Mouse (Mus musculus) liver, embryonic 14.5 days (tissue): ENCODE measurements around the gene Nos1ap. TPM values are rescaled to one million over a fixed set of nuclear protein-coding genes. Genes with fewer than 3 reads are reported as not detected.

Experiments
- ATAC-seq: fragments of 200-750 bp; cut with Nextera tagmentation; 2 replicates; pipeline ENCODE4 v1.8.0; 2017; ENCODE audit warnings: moderate number of reproducible peaks, mild to moderate bottlenecking, moderate library complexity; ENCODE audit not compliant: insufficient read depth
- DNase-seq, 3 experiments: peaks; one replicate each; pipeline ENCODE4 v3.0.0-alpha.2; 2012 to 2013; ENCODE audit warnings: low read depth in 3 of 3, low spot score in 3 of 3
- H3K27ac ChIP-seq: fragments of 300-500 bp; sonication (generic); 2 replicates; pipeline ENCODE4 v1.5.1; 2014; ENCODE audit warnings: moderate library complexity, mild to moderate bottlenecking, control low read depth, inconsistent platforms
- H3K27me3 ChIP-seq: fragments of 300-500 bp; sonication (generic); 2 replicates; pipeline ENCODE4 v1.6.1; 2014; ENCODE audit warnings: mild to moderate bottlenecking, low read length, moderate library complexity; ENCODE audit not compliant: control insufficient read depth, insufficient read depth
- H3K36me3 ChIP-seq: fragments of 300-500 bp; sonication (generic); replicated peaks from 2 replicates; pipeline ENCODE4 v1.6.1; 2014; ENCODE audit warnings: low read depth; ENCODE audit not compliant: control insufficient read depth, insufficient read depth
- H3K4me1 ChIP-seq, 2 experiments: fragments of 200-500 bp in 1 of 2; fragments of 300-500 bp in 1 of 2; sonication (generic) in 1 of 2; replicated peaks; 2 replicates each; pipeline ENCODE4 v1.6.1; 2012 to 2014; ENCODE audit warnings: antibody characterized with exemption in 1 of 2, inconsistent platforms in 1 of 2, low read length in 1 of 2; ENCODE audit not compliant: control insufficient read depth in 2 of 2, insufficient read depth in 2 of 2
- H3K4me2 ChIP-seq: fragments of 300-500 bp; sonication (generic); 2 replicates; pipeline ENCODE4 v1.6.1; 2014; ENCODE audit warnings: low read depth, mild to moderate bottlenecking, control low read depth, moderate library complexity
- H3K4me3 ChIP-seq, 2 experiments: fragments of 200-500 bp in 1 of 2; fragments of 300-500 bp in 1 of 2; sonication (generic) in 1 of 2; 2 replicates each; pipeline ENCODE4 v1.5.1; 2012 to 2014; ENCODE audit warnings: low read depth in 2 of 2, low read length in 2 of 2, mild to moderate bottlenecking in 2 of 2, control low read depth in 1 of 2, inconsistent platforms in 1 of 2, moderate library complexity in 1 of 2; ENCODE audit not compliant: insufficient read depth in 1 of 2
- H3K9ac ChIP-seq: fragments of 300-500 bp; sonication (generic); replicated peaks from 2 replicates; pipeline ENCODE4 v1.6.1; 2014; ENCODE audit warnings: mild to moderate bottlenecking, control low read depth, moderate library complexity
- H3K9me3 ChIP-seq: fragments of 300-500 bp; sonication (generic); 2 replicates; pipeline ENCODE4 v1.6.1; 2016; ENCODE audit warnings: low read length, mixed read lengths; ENCODE audit not compliant: control insufficient read depth
- CTCF ChIP-seq: IDR thresholded peaks from 2 replicates; pipeline ENCODE4 v1.5.1; 2016; ENCODE audit warnings: antibody characterized with exemption, low read depth, control low read depth
- EP300 ChIP-seq: IDR thresholded peaks from 2 replicates; pipeline ENCODE4 v1.6.1; 2016; ENCODE audit warnings: antibody characterized with exemption, low read depth
- whole genome bisulfite sequencing: fragments of 180-500 bp; shearing (Covaris S2); extraction: QIAGEN DNeasy Blood & Tissue Kit; methylation state at CpG from one replicate; pipeline ENCODE4 v1.1.7; 2014; ENCODE audit not compliant: insufficient replicate concordance; 5-methylcytosine and 5-hydroxymethylcytosine counted together
- polyA plus RNA-seq, 2 experiments: library from polyadenylated mRNA; depleted of rRNA in 1 of 2; stranded (reverse) in 1 of 2; unstranded in 1 of 2; fragments of >200 nt; fragmentation: Nextera tagmentation in 1 of 2; extraction: Ambion mirVana in 1 of 2; gene quantifications; 2 replicates each; pipeline versions ENCODE4 v1.2.1 to v1.2.3; 2012 to 2014

Gene Nos1ap
- polyA plus RNA-seq, 2 experiments: 1.8 to 2.2 TPM

DNA sequence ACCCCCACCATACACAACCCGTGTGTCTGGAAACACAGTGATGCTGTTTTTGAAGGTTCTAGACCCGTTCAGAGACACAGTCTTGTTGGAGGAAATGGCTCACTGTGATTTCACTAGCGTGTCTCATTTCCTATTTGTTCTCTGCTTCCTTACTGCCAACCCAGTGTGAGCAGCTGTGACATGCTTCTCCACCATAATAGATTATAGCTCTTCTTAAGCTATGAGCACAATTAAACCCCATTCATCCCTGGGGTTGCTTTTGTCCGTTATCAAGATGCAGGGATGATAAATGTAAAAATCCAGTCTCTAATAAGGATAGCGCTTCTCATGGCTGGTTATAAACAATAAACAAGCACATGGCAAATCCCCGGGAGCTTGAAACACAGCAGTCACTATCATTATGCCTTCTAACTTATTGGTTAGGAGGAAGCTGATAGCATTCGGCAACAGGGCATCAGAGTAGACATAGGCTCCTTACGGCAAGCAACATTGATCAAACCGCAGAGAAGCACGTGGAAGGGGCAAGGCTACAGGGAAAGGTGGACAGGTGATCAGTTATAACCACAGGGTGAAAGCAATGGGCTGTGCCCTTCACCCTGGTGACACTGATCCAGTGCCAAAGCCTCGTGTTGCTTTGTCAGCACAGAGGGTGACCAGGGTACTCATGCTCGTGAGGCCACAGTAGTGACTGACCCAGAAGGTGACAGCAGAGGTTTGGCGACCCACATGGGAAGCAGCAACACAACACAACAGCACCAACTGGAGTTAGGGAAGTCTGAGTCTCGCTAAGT is 133.6 kb downstream of the Nos1ap start:
- ATAC-seq (no peak), DNase-seq (no peak)
- H3K9me3 ChIP-seq: no peaks in the 10 kb centered on the region
- peaks cover 0 to 3% of the 10 kb centered on the region in 2 experiments; a peak in 1 of 4 replicates for H3K4me1 ChIP-seq
- H3K36me3 ChIP-seq: no peaks in the 10 kb centered on the region
- no peaks in the 10 kb centered on the region for H3K27me3 ChIP-seq
- no peak overlapping the region for H3K4me3 ChIP-seq
- H3K9ac ChIP-seq: no peak overlapping the region
- H3K27ac ChIP-seq: no peak overlapping the region
- no peak overlapping the region for H3K4me2 ChIP-seq
- TF ChIP-seq EP300 (no peak), CTCF (no peak)
- WGBS: 67% methylated on average over 14 of the region's 14 CpGs

GRCm38 (mm10) chr1:170455387-170455786 is 134.3 kb downstream of the Nos1ap start:
- no peak overlapping the region for H3K4me2 ChIP-seq
- 60% methylated on average over 3 of the region's 3 CpGs for WGBS
- H3K9ac ChIP-seq: no peak overlapping the region
- H3K9me3 ChIP-seq: no peaks in the 10 kb centered on the region
- peaks cover 0 to 3% of the 10 kb centered on the region in 2 experiments; a peak in 1 of 4 replicates for H3K4me1 ChIP-seq
- no peak overlapping the region for H3K27ac ChIP-seq
- TF ChIP-seq CTCF (no peak), EP300 (no peak)
- no peaks in the 10 kb centered on the region for H3K36me3 ChIP-seq
- no peak for DNase-seq
- no peak overlapping the region for H3K4me3 ChIP-seq
- no peaks in the 10 kb centered on the region for H3K27me3 ChIP-seq
- ATAC-seq: no peak

GRCm38 (mm10) chr1:170453455-170453854 is 136.2 kb downstream of the Nos1ap start:
- H3K4me3 ChIP-seq: no peak overlapping the region
- no peak overlapping the region for H3K4me2 ChIP-seq
- DNase-seq (no peak), ATAC-seq (no peak)
- H3K4me1 ChIP-seq: peaks cover 0 to 3% of the 10 kb centered on the region in 2 experiments; a peak in 1 of 4 replicates
- no peak for TF ChIP-seq CTCF
- no peak for TF ChIP-seq EP300
- no peaks in the 10 kb centered on the region for H3K27me3 ChIP-seq
- no peaks in the 10 kb centered on the region for H3K36me3 ChIP-seq
- H3K9me3 ChIP-seq: no peaks in the 10 kb centered on the region
- WGBS: 46% methylated on average over 3 of the region's 3 CpGs
- H3K9ac ChIP-seq: no peak overlapping the region
- H3K27ac ChIP-seq: no peak overlapping the region

- no peak for DNase-seq
- no peak for ATAC-seq
- Histone ChIP-seq H3K4me1 (peaks cover 0 to 2% of the 10 kb centered on the region in 2 experiments; a peak in 1 of 4 replicates), H3K36me3 (no peaks in the 10 kb centered on the region), H3K9ac (no peak overlapping the region), H3K27me3 (no peaks in the 10 kb centered on the region), H3K27ac (no peak overlapping the region), H3K4me3 (no peak overlapping the region), H3K4me2 (no peak overlapping the region), H3K9me3 (no peaks in the 10 kb centered on the region)
- TF ChIP-seq CTCF (no peak), EP300 (no peak)
- WGBS: 34% methylated on average over 2 of the region's 2 CpGs
These were observed 141.4 kb downstream of the Nos1ap start for GRCm38 (mm10) chr1:170448244-170448643.

- H3K9ac ChIP-seq: no peak overlapping the region
- H3K4me2 ChIP-seq: no peak overlapping the region
- no peak overlapping the region for H3K4me3 ChIP-seq
- H3K27ac ChIP-seq: no peak overlapping the region
- H3K36me3 ChIP-seq: no peaks in the 10 kb centered on the region
- 46% methylated on average over 3 of the region's 3 CpGs for WGBS
- no peaks in the 10 kb centered on the region for H3K9me3 ChIP-seq
- no peaks in the 10 kb centered on the region for H3K27me3 ChIP-seq
- ATAC-seq: no peak
- TF ChIP-seq CTCF (no peak), EP300 (no peak)
- DNase-seq: no peak
- H3K4me1 ChIP-seq: no peaks in the 10 kb centered on the region
These were observed 144.2 kb downstream of the Nos1ap start for GRCm38 (mm10) chr1:170445458-170445857.
